Mouse (Mus musculus): ENCODE measurements around the gene Cyp11a1.

The Cyp11a1 gene

DNA sequence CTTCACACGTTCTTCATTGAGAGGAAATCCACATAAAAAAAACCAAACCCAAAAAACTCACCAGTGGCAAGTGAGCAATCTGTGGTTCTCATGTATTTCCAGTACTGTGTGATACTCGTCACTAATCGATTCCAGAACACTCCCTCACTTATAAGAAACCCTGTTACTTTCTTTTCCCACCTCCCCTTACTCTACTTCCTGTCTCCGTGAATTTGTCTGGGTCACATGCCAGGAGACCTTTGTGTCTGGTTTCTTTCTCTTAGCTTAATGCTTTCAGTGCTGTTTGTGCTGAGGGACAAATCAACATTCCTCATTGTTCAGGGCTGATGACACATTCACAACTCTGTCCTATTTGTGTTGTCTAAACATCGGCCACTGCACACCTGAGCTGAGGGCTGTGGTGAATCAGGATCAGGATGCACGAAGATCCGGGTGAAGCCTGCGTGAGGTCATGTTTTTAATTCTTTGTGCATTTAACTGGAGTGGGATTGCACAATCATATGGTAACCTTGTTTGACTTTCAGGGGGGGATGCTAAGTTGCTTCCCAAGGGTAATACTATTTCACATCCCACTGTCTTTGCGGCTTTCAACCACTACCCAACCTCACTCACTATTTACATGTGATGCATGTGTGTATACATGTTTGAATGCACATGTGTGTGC, 33.3 kb upstream of the Cyp11a1 start:
- DNase-seq (ENCODE audit: low spot score): no peak

GRCm38 (mm10) chr9:57973440-57974066, 32.7 kb upstream of the Cyp11a1 start:
- no peak for DNase-seq (ENCODE audit: low spot score)

DNA sequence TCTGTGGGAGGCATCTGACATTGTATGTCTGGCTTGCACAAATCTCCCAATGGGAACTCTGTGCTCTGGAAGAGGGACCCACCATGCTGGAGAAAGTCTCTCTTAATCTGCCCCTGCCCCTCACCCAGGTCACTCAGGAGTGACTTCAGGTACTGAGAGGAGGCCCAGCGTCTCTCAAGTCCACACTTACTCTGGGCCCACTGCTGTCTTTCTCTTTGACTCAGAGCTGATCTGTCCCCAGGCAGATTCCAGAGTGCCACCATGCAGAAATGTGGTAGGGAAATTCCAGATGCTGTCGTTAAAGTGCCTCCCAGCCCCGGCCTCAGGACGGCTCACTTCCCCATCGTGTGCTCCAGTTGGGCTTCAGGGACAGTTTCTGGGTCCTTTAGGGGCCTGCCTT, 32.0 kb upstream of the Cyp11a1 start:
- DNase-seq (ENCODE audit: low spot score): no peak

DNA sequence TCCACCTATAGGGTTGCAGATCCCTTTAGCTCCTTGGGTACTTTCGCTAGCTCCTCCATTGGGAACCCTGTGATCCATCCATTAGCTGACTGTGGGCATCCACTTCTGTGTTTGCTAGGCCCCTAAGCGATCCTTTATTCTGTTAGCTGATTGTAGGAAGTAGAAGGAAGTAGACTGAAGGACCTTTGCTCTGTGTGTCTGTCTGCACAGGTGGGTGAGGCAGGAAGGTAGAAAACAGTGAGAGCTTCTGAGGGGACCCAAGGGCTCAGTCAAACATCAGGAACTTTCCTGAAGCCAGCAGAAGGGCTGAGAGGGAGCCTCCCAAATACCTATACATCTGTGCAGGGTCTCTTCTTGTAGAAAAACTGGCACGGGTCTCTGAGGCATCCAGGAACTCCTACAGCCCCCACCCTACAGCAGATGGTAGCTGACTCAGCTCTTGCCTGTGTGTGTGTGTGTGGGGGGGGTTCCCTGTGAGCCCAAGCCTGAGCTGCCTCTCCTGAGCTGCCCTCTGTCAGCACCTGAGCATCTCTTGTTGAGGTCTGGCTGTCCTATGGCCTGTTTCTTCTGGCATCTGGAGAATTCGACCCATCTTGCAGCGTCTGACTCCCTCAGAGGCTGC, 30.9 kb upstream of the Cyp11a1 start:
- no peak for DNase-seq (ENCODE audit: low spot score)

DNA sequence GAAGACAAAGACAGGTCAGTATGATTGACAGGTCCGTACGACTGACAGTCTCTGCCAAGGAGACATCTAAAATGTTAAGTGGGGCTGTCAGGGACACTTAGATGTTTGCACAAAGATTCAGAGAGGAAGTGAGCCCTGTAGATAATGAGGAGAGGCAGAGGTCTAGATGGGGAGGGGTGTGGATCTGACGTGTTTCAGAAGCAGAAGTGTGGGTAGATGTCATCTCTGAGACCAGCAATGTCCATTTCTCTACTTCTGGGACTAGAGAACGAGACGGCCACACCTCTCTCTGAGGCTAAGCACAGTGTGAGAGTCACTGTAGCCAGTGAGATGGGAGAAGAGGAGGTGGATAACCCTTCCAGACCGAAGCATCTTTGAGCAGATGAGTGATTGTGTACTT, 28.2 kb upstream of the Cyp11a1 start:
- DNase-seq (ENCODE audit: low spot score): no peak

- no peak for DNase-seq (ENCODE audit: low spot score)
Observed at GRCm38 (mm10) chr9:57978858-57979257, 27.4 kb upstream of the Cyp11a1 start.

DNA sequence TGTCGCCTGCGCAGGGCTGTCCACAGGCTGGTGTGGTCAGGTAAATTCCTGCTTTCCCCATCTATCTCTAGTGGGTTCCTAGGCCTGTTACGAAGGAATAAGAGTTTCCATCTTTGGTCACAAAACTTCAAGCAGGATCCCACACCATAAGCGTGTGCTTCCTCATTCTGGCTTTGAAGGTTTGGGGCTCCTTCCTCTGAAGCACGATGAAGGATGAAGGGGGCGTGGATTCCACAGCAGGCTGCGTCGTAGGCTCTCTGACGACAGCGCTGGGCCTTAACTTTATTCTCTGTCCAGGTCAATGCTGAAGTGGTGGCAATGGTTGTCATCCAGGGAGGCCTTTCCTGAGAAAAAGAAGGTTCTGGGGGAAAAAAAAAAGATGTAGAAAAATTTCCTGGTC, 25.6 kb upstream of the Cyp11a1 start:
- no peak for DNase-seq (ENCODE audit: low spot score)

GRCm38 (mm10) chr9:57985304-57985703, 20.9 kb upstream of the Cyp11a1 start:
- DNase-seq (ENCODE audit: low spot score): no peak

DNA sequence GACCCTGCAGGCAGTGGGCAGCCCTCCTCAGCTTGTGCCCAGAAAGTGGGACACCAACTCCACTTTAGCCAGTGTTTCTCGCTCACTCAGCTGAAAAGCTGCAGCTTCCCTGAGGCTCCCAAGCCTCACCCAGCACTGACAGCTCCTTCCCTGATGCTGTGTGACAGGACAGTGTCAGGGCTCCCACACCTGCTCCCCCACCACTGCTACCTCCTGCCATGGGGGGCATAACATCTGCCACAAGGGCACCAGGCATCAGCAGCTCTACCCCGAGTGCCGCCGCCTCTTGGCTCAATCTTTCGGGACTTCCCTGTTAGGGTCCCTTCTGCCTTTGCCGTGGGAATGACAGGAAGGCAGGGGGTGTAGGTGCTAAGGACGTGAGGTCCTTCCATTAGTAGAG, 19.9 kb upstream of the Cyp11a1 start:
- no peak for DNase-seq (ENCODE audit: low spot score)

DNA sequence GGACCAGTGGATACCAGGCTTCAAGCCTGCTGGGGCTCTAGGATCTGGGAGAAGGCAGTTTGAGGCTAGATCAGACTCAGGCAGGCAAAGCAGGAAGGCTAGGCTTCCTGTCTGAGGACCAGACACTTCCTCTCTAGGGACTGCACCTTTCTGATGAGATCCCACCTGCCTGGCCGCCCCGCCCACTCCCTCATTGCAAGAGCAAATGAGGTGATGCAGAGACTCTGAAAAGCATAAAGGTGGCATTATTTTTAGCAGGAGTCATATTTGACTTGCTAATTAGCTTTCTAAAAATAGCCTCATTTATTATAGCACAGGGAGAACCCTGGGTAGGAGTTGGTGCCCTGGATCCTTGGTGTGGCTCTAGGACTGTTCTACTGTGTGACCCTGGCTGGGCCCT, 18.1 kb upstream of the Cyp11a1 start:
- DNase-seq (ENCODE audit: low spot score): no peak

DNA sequence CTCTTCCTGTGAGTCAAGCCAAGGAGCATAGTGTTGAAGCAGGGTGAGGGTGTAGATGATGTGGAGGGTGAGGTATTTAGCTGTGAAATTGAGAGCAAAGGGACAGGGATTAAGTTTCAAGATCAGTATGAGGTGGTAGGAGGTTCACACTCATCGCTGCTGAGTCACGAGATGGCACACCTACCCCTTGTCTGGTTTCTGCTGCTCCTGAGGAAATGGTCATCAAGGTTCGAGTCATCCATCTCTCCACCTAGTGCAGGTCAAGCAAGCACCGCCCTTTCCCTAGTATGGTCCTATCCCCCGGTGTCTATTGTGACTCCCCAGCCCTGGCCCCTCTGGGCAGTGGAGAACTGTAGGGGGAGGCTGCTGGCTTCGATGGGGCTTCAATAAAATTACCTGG, 16.9 kb upstream of the Cyp11a1 start:
- no peak for DNase-seq (ENCODE audit: low spot score)

- no peak for DNase-seq (ENCODE audit: low spot score)
Observed at GRCm38 (mm10) chr9:57990438-57991110, 15.6 kb upstream of the Cyp11a1 start.

- no peak for DNase-seq (ENCODE audit: low spot score)
Observed at GRCm38 (mm10) chr9:57992060-57992459, 14.2 kb upstream of the Cyp11a1 start.

DNA sequence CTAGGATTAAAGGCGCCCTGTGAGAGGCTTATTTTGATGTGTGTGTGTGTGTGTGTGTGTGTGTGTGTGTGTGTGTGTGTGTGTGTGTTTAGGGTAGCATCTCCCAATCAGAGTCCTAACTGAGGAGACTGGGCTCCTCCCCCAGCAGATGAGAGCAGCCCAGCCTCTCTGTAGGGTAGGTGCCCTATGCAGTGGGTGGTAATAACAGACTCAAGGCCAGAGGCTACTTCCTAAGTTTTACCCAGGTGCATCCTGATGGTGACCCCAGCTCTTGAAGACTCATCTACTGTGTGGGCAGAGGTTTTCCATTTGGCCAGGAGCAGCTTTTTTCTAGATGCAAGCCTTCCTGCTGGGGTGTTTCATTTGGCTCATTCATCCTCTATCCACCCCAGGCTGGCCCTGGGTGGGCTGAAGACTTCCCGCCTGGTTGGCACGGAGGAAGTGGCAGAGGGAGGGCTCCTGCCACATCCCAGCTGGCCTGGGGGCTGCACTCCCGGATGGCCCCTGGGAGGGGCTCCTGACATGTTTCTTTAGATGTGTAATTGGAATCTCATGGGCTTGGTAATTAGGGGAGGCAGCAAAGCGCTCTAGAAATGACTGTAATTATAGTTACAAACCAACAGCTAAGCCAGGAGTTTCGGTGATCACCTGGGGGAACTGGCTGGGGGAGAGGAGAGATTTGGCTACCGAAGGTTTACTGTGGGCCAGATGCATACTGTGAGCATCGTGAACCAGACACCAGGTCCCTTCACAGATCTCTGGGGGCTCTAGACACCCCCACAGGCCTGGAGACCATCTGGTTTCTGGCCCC, 13.2 kb upstream of the Cyp11a1 start:
- DNase-seq (ENCODE audit: low spot score): no peak

GRCm38 (mm10) chr9:57995282-57995681, 10.9 kb upstream of the Cyp11a1 start:
- no peak for DNase-seq (ENCODE audit: low spot score)

DNA sequence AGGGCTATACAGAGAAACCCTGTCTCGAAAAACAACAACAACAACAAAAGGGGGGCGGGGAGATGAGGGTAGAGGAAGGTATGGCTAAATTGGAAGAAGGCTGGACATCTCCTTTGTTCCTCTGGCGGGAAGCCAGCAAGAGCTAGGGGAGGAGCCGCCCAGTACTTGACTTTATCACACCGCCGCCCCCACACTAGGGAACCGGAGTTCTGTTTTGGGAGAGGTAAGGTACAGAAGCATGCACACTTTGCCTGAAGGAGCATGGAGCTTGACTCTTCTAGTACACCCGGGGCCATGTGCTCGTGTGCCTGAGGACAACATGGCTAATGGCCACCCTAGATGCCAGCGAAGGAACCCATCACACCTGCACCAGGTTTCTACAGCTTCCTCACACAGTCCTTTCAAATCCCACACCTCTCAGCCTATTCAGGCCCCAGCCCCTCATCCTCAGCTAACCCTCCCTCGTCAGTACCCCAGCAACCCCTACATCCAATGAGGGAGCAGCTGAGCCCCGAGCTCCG, 8.6 kb upstream of the Cyp11a1 start:
- DNase-seq (ENCODE audit: low spot score): no peak

GRCm38 (mm10) chr9:57998032-57998659, 8.1 kb upstream of the Cyp11a1 start:
- DNase-seq (ENCODE audit: low spot score): peak; percentile 10

- no peak for DNase-seq (ENCODE audit: low spot score)
Observed at GRCm38 (mm10) chr9:57998685-57999084, 7.5 kb upstream of the Cyp11a1 start.

- DNase-seq (ENCODE audit: low spot score): no peak
Observed at GRCm38 (mm10) chr9:57999676-58000075, 6.5 kb upstream of the Cyp11a1 start.

DNA sequence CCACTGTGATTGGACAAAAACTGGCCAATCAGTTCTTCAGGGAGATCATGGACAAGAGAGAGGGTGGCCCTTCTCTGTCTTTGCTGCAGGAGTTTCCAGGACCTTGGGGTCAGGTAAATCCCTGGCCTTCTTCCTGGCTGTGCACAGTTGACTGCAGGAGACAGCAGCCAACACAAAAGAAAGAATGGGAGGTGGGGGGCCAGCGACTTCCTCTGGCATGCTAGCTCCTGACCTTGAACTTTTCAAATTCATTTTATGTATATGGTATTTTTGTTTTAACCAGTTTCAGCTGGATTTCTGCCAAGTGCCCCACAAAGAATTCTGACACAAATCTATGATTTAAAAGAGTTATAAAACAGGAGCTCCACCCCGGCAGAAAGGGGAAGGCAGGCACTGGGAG, 2.9 kb upstream of the Cyp11a1 start:
- no peak for DNase-seq (ENCODE audit: low spot score)

GRCm38 (mm10) chr9:58008336-58009014, 2.3 kb downstream of the Cyp11a1 start:
- no peak for DNase-seq (ENCODE audit: low spot score)
